Mouse (Mus musculus) liver, adult 2 months (tissue): Measurements from ENCODE around the gene Wbp1.

Experiments used
- CTCF ChIP-seq: fragments of 200-500 bp; IDR thresholded peaks from 2 replicates; pipeline ENCODE4 v1.5.1; 2011; ENCODE audit warnings: low read depth, low read length, control low read depth
- POLR2A ChIP-seq: fragments of 200-500 bp; IDR thresholded peaks from 2 replicates; pipeline ENCODE4 v1.6.1; 2011; ENCODE audit warnings: low read length, control low read depth; ENCODE audit not compliant: insufficient read depth; ENCODE audit errors: extremely low read depth

DNA sequence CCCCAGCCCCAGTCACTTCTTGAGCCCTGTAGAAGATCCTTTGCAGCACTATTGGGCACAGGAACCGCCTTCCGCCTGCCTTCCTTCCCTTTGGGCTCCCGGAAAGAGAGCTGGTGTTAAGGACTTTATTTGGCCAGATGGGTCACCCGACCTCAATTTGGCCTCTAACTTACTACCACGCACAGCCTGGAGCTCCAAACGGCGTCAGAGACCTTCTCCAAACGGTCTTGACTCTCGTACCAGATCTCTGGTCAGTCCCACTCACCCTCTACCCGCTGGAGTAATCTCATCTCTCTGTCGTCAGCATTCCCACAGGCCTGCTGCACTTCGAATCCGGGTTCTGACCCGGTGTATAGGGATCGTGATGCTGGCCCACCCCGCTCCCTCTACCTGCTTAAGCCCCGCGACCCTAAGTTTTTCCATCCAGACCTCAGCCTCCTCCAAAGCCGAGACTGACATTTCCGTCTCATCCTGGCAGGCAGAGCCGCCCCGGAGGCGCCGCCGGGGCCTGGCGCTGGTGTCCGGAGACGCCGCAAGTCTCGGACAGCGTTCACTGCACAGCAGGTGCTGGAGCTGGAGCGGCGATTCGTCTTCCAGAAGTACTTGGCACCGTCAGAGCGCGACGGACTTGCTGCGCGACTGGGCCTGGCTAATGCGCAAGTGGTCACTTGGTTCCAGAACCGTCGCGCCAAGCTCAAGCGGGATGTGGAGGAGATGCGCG, 34.0 kb downstream of the Wbp1 start:
- no peak for TF ChIP-seq CTCF
- no peak for TF ChIP-seq POLR2A
